Mouse (Mus musculus): ENCODE results near the gene Gm49380. TPM values are rescaled to one million over a fixed set of nuclear protein-coding genes. Genes with fewer than 3 reads are reported as not detected.

The Gm49380 gene
- polyA plus RNA-seq, 1 experiment: 0.67 TPM

DNA sequence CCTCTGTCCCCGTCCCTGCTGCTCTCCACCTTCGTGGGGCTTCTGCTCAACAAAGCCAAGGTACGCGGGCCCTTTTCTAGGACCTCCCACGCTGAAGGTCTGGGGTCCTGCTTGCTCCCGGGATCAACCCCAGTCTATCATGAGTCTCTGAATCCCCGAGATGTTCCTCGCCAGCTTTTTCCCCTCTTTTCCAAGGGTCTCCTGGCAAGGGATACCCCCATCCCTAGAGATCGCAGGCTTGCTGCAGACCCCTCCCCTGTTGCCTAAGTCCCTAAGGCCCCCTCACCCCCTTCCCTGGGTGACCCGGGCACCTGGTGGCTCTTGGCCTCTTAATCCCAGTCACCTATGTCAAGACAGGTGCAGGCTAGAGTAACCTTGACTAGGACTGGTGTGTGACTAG lies 28.0 kb downstream of the Gm49380 start:
- Histone ChIP-seq H3K36me3 (ENCODE audit: control insufficient read depth, insufficient read depth, low read length, poor library complexity, severe bottlenecking) (no peaks in the 10 kb centered on the region), H3K9me3 (replicated peaks; ENCODE audit: control insufficient read depth, insufficient read depth, low read length, poor library complexity, severe bottlenecking) (no peaks in the 10 kb centered on the region), H3K27me3 (ENCODE audit: control insufficient read depth, insufficient read depth, low read length, poor library complexity, severe bottlenecking) (no peaks in the 10 kb centered on the region), H3K4me1 (ENCODE audit: control insufficient read depth, insufficient read depth, low read length) (peaks cover 7% of the 10 kb centered on the region), H3K4me3 (ENCODE audit: low read depth, low read length) (peak overlapping the region; percentile 44), H3K27ac (ENCODE audit: insufficient read depth, low read length) (no peak overlapping the region), H3K9ac (ENCODE audit: low read depth, poor library complexity, severe bottlenecking) (peak overlapping the region; percentile 54)
- TF ChIP-seq CTCF (IDR thresholded peaks at IDR 0.05; ENCODE audit: low read depth, low read length) (no peak), EP300 (IDR thresholded peaks at IDR 0.05; ENCODE audit: insufficient read depth, low read depth, low read length) (no peak), POLR2A (IDR thresholded peaks at IDR 0.05; ENCODE audit: insufficient read depth, low read length) (no peak)

DNA sequence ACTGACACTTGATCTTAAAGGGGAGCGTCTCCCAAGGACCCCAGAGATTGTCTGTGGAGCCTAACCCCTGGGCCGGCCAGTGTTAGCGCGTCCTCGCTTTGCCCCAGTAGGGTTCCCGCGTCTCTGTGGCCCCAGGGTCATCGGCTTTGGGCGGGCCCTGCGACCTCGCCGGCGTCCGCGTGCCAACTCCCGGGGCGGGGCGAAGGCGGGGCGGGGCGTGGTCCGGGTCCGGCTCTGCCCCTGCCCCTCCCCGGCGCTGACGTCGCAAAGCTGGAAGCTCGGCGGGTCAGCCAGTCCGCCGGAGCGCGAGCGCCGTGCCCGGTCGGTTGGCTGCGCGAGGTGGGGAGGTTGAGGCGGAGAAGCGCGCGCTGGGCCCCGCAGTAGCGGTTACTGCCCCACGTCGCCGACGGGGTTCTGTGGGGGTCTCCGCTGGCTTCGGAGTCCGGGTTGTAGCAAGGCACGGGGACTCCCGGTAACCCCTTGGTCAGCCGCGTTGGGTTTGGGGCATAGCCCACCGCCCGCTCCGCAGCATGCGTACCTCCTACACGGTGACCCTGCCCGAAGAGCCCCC lies 28.6 kb downstream of the Gm49380 start:
- H3K4me1 ChIP-seq (ENCODE audit: control insufficient read depth, insufficient read depth, low read length): peaks cover 7% of the 10 kb centered on the region
- no peak overlapping the region for H3K27ac ChIP-seq (ENCODE audit: insufficient read depth, low read length)
- H3K9me3 ChIP-seq (replicated peaks; ENCODE audit: control insufficient read depth, insufficient read depth, low read length, poor library complexity, severe bottlenecking): no peaks in the 10 kb centered on the region
- H3K27me3 ChIP-seq (ENCODE audit: control insufficient read depth, insufficient read depth, low read length, poor library complexity, severe bottlenecking): no peaks in the 10 kb centered on the region
- H3K9ac ChIP-seq (ENCODE audit: low read depth, poor library complexity, severe bottlenecking): peak overlapping the region; percentile 54
- no peaks in the 10 kb centered on the region for H3K36me3 ChIP-seq (ENCODE audit: control insufficient read depth, insufficient read depth, low read length, poor library complexity, severe bottlenecking)
- H3K4me3 ChIP-seq (ENCODE audit: low read depth, low read length): peak overlapping the region; percentile 54
- peak; percentile 40 for TF ChIP-seq POLR2A (IDR thresholded peaks at IDR 0.05; ENCODE audit: insufficient read depth, low read length)
- no peak for TF ChIP-seq CTCF (IDR thresholded peaks at IDR 0.05; ENCODE audit: low read depth, low read length)

DNA sequence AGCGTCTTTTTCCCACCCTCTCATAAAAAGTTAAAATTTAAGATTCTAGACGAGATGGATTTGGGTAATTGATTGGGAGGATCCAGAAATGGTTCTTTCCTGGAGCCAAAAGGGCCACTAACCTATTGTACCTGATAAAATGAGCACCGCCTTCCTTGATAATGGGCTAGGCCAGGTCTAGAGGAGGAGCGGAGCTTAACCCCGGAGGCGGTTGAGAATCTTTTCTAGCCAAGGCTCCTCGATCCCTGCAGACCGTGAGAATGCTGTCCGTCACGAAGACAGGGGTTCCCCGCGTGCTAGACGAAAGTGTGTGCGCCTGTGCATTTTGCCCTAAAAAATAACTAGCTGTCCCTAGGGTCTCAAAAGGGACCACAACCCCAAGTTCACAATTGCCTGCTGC lies 29.1 kb downstream of the Gm49380 start:
- Histone ChIP-seq H3K9ac (ENCODE audit: low read depth, poor library complexity, severe bottlenecking) (peak overlapping the region; percentile 49), H3K27ac (ENCODE audit: insufficient read depth, low read length) (no peak overlapping the region), H3K36me3 (ENCODE audit: control insufficient read depth, insufficient read depth, low read length, poor library complexity, severe bottlenecking) (no peaks in the 10 kb centered on the region), H3K4me1 (ENCODE audit: control insufficient read depth, insufficient read depth, low read length) (peaks cover 7% of the 10 kb centered on the region), H3K9me3 (replicated peaks; ENCODE audit: control insufficient read depth, insufficient read depth, low read length, poor library complexity, severe bottlenecking) (no peaks in the 10 kb centered on the region), H3K27me3 (ENCODE audit: control insufficient read depth, insufficient read depth, low read length, poor library complexity, severe bottlenecking) (no peaks in the 10 kb centered on the region), H3K4me3 (ENCODE audit: low read depth, low read length) (peak overlapping the region; percentile 54)
- no peak for TF ChIP-seq EP300 (IDR thresholded peaks at IDR 0.05; ENCODE audit: insufficient read depth, low read depth, low read length)
- no peak for TF ChIP-seq CTCF (IDR thresholded peaks at IDR 0.05; ENCODE audit: low read depth, low read length)
- no peak for TF ChIP-seq POLR2A (IDR thresholded peaks at IDR 0.05; ENCODE audit: insufficient read depth, low read length)

DNA sequence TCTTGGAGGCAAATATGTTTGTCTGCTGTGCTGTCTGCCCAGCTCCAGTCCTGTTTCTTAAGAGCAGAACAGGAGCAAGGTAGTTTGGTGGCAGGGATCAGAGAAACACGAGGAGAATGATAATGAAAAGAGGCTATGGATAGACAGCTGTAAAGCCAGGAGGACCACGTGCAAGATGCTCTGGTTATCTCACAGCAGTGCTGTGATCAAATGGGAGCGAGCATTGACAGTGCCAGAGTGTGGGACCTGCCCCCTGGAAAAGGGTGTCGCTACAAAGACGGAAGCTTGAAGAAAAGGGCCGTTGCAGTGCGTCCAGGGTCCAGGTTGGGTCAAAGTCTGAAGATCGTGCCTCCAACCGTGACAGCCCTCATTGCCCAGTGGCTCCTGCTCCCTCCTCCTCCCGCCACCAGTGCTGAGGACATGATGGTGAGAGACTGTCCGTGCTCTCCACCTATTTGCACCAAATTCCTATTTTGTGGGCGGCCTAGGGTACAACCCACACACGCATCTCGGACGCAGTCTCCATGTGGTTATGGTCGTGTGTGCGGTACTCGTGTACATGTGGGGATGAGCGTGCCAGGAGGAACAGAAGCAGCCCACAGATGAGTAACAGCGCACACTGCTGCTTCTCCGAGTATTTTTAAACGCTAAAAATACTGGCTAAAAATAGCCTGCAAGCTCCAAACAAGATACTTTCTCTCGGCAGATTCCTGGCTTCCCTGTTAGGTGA lies 29.7 kb downstream of the Gm49380 start:
- Histone ChIP-seq H3K9me3 (replicated peaks; ENCODE audit: control insufficient read depth, insufficient read depth, low read length, poor library complexity, severe bottlenecking) (no peaks in the 10 kb centered on the region), H3K9ac (ENCODE audit: low read depth, poor library complexity, severe bottlenecking) (peak overlapping the region; percentile 49), H3K36me3 (ENCODE audit: control insufficient read depth, insufficient read depth, low read length, poor library complexity, severe bottlenecking) (no peaks in the 10 kb centered on the region), H3K4me3 (ENCODE audit: low read depth, low read length) (peak overlapping the region; percentile 38), H3K27ac (ENCODE audit: insufficient read depth, low read length) (no peak overlapping the region), H3K27me3 (ENCODE audit: control insufficient read depth, insufficient read depth, low read length, poor library complexity, severe bottlenecking) (no peaks in the 10 kb centered on the region), H3K4me1 (ENCODE audit: control insufficient read depth, insufficient read depth, low read length) (peaks cover 7% of the 10 kb centered on the region)
- TF ChIP-seq EP300 (IDR thresholded peaks at IDR 0.05; ENCODE audit: insufficient read depth, low read depth, low read length) (no peak), CTCF (IDR thresholded peaks at IDR 0.05; ENCODE audit: low read depth, low read length) (no peak), POLR2A (IDR thresholded peaks at IDR 0.05; ENCODE audit: insufficient read depth, low read length) (no peak)

DNA sequence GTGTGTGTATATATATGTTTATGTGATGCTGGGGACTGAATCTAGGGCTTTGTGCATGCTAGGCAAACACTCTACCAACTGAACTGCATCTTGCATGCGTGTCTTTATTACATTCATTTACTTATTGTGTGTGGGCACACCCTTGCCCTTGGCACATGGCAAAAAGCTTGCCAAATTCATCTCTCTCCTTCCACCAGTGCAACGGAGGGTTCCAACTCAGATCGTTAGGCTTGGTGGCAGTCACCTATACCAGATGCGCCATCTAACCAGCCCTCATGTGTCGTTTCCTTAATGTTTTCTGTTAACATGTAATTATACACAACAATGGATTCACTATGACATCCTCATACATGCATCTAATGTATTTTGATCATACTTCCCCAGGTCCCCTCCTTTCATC lies 31.0 kb downstream of the Gm49380 start:
- TF ChIP-seq EP300 (IDR thresholded peaks at IDR 0.05; ENCODE audit: insufficient read depth, low read depth, low read length): no peak
- TF ChIP-seq POLR2A (IDR thresholded peaks at IDR 0.05; ENCODE audit: insufficient read depth, low read length): no peak
- TF ChIP-seq CTCF (IDR thresholded peaks at IDR 0.05; ENCODE audit: low read depth, low read length): no peak
- no peaks in the 10 kb centered on the region for H3K9me3 ChIP-seq (replicated peaks; ENCODE audit: control insufficient read depth, insufficient read depth, low read length, poor library complexity, severe bottlenecking)
- no peaks in the 10 kb centered on the region for H3K36me3 ChIP-seq (ENCODE audit: control insufficient read depth, insufficient read depth, low read length, poor library complexity, severe bottlenecking)
- no peaks in the 10 kb centered on the region for H3K4me1 ChIP-seq (ENCODE audit: control insufficient read depth, insufficient read depth, low read length)
- H3K27me3 ChIP-seq (ENCODE audit: control insufficient read depth, insufficient read depth, low read length, poor library complexity, severe bottlenecking): no peaks in the 10 kb centered on the region
- H3K27ac ChIP-seq (ENCODE audit: insufficient read depth, low read length): no peak overlapping the region
- H3K4me3 ChIP-seq (ENCODE audit: low read depth, low read length): no peak overlapping the region
- H3K9ac ChIP-seq (ENCODE audit: low read depth, poor library complexity, severe bottlenecking): no peak overlapping the region

DNA sequence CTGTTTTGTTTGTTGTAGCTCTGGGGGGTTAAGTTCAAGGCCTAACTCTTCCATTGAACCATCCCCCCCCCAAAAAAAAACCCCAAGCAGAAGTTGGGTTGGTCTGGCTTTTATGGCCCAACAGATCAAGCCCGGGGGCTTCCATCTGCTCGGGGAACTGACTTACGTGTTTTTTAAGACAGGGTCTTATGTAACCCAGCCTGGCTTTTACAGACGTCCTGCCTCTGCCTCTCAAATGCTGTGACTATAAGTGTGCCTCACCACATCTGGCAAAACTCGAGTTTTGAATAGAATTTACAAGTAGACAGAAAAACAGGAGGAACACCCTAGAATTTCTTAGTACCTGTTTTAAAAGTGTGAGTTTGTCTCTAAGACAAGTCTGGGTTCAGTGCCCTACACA lies 31.7 kb downstream of the Gm49380 start:
- Histone ChIP-seq H3K27me3 (ENCODE audit: control insufficient read depth, insufficient read depth, low read length, poor library complexity, severe bottlenecking) (no peaks in the 10 kb centered on the region), H3K36me3 (ENCODE audit: control insufficient read depth, insufficient read depth, low read length, poor library complexity, severe bottlenecking) (no peaks in the 10 kb centered on the region), H3K9me3 (replicated peaks; ENCODE audit: control insufficient read depth, insufficient read depth, low read length, poor library complexity, severe bottlenecking) (no peaks in the 10 kb centered on the region), H3K4me3 (ENCODE audit: low read depth, low read length) (no peak overlapping the region), H3K9ac (ENCODE audit: low read depth, poor library complexity, severe bottlenecking) (no peak overlapping the region), H3K4me1 (ENCODE audit: control insufficient read depth, insufficient read depth, low read length) (no peaks in the 10 kb centered on the region), H3K27ac (ENCODE audit: insufficient read depth, low read length) (no peak overlapping the region)
- TF ChIP-seq EP300 (IDR thresholded peaks at IDR 0.05; ENCODE audit: insufficient read depth, low read depth, low read length) (no peak), POLR2A (IDR thresholded peaks at IDR 0.05; ENCODE audit: insufficient read depth, low read length) (no peak), CTCF (IDR thresholded peaks at IDR 0.05; ENCODE audit: low read depth, low read length) (no peak)
